Comparison of ENCODE assay signal across 8 mouse cellular contexts in the genomic region with DNA sequence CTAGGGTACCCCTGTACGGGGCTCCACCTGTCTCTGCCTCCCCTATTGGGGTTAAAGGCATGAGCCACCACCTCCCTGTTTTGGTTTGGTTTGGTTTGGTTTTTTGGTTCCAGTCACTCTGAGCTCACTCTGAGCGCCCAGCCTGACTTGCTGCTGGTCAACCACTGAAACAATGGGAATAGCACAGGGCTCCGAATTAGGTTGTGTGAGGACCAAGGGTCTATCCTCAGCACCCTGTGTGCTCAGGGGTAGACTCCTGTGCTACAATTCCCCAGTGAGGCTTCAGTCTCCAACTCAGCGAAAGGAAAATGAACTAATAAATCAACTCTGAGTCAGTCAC. TPM values are rescaled to one million over a fixed set of nuclear protein-coding genes. Genes with fewer than 3 reads are reported as not detected.
A peak's percentile ranks its signal among the peaks of the same experiment; 100 is the strongest.
DNase-seq lines count a peak whose midpoint lies in the region; ATAC-seq and TF ChIP-seq lines count a peak whose summit lies in the region.

No protein-coding gene starts in this region.

- H3K9me3 ChIP-seq in liver, embryonic 15.5 days (replicated peaks): no peaks in the 10 kb centered on the region

- intact Hi-C loops in gastrocnemius, postnatal 14 days (cut with DNase I; ENCODE audit: low total_unique reads): no loop called here

- 28% methylated on average over 4 of the region's 4 CpGs for WGBS in cerebellum, adult 2 months
- WGBS in liver, embryonic 15.5 days (ENCODE audit: insufficient replicate concordance): 21% methylated on average over 4 of the region's 4 CpGs

- no peaks in the 10 kb centered on the region for H3K27me3 ChIP-seq in cerebellum, adult 2 months (ENCODE audit: control insufficient read depth, insufficient read depth, low read length)
- no peaks in the 10 kb centered on the region for H3K27me3 ChIP-seq in testis, adult 2 months (ENCODE audit: control insufficient read depth, insufficient read depth, low read length)
- no peaks in the 10 kb centered on the region for H3K27me3 ChIP-seq in liver, embryonic 15.5 days

- TF ChIP-seq POLR2A in cerebellum, adult 2 months (IDR thresholded peaks at IDR 0.05; ENCODE audit: borderline replicate concordance, insufficient read depth, low read length): no peak
- TF ChIP-seq POLR2A in testis, adult 2 months (IDR thresholded peaks at IDR 0.05; ENCODE audit: control insufficient read depth, low read depth, low read length): no peak

- peak; percentile 9; the same call in 1 of the 2 replicates for TF ChIP-seq CTCF in cerebellum, adult 2 months (IDR thresholded peaks at IDR 0.05; ENCODE audit: borderline replicate concordance, insufficient read depth, low read depth, low read length)
- no peak for TF ChIP-seq CTCF in testis, adult 2 months (IDR thresholded peaks at IDR 0.05; ENCODE audit: control insufficient read depth, insufficient read depth, insufficient replicate concordance, low read depth, low read length)

- peak overlapping the region; percentile 69 for H3K4me2 ChIP-seq in liver, embryonic 15.5 days

- DNase-seq in cerebellum, adult 2 months: no peak
- DNase-seq in cerebellum, postnatal 4 days (ENCODE audit: low spot score in 2 of 2): no peak
- DNase-seq in testis, postnatal 14 days (ENCODE audit: low spot score): no peak
- DNase-seq in B cell, adult 2 months: no peak
- no peak for DNase-seq in urinary bladder, adult 18-20 months (ENCODE audit: low spot score in 2 of 2)
- no peak for DNase-seq in gastrocnemius, postnatal 14 days

- no peak overlapping the region for H3K9ac ChIP-seq in liver, embryonic 15.5 days

- peak; percentile 28; the same call in 1 of the 2 replicates for ATAC-seq in liver, embryonic 15.5 days (ENCODE audit: insufficient read depth)

- H3K4me3 ChIP-seq in cerebellum, adult 2 months (replicated peaks; ENCODE audit: insufficient read depth, low read depth, low read length): peak overlapping the region; percentile 87
- peak overlapping the region; percentile 91 for H3K4me3 ChIP-seq in testis, adult 2 months (ENCODE audit: control insufficient read depth, low read depth, low read length)
- H3K4me3 ChIP-seq in liver, embryonic 15.5 days (replicated peaks): peak overlapping the region; percentile 62

- no peaks in the 10 kb centered on the region for H3K4me1 ChIP-seq in cerebellum, adult 2 months (ENCODE audit: control insufficient read depth, insufficient read depth, low read length)
- H3K4me1 ChIP-seq in testis, adult 2 months (ENCODE audit: control insufficient read depth, insufficient read depth, low read length): peaks cover 19% of the 10 kb centered on the region
- peaks cover 10% of the 10 kb centered on the region for H3K4me1 ChIP-seq in liver, embryonic 15.5 days (replicated peaks)

- H3K36me3 ChIP-seq in testis, adult 2 months (ENCODE audit: control insufficient read depth, insufficient read depth, low read length): no peaks in the 10 kb centered on the region
- H3K36me3 ChIP-seq in liver, embryonic 15.5 days (replicated peaks): peaks cover 11% of the 10 kb centered on the region; the same call in 1 of the 2 replicates

- H3K27ac ChIP-seq in cerebellum, adult 2 months (ENCODE audit: insufficient read depth, low read length): peak overlapping the region; percentile 15
- 0 out of 2 replicates have a peak overlapping the region, but pooled peaks have one; percentile 1 for H3K27ac ChIP-seq in testis, adult 2 months (ENCODE audit: control insufficient read depth, insufficient read depth, low read depth, low read length)
- H3K27ac ChIP-seq in liver, embryonic 15.5 days (replicated peaks): no peak overlapping the region

RNA-seq across cellular contexts. Expression of gene Pvr, which starts 0.8 kb away (rescaled TPM):
- polyA plus RNA-seq in cerebellum, adult 2 months (2012; rRNA removed): 7.4 and 7.5 TPM in 2 replicates
- polyA plus RNA-seq in testis, adult 2 months (2012; rRNA removed): 5.5 and 6.1 TPM in 2 replicates
- 2.8 and 3.4 TPM in 2 replicates for polyA plus RNA-seq in liver, embryonic 15.5 days (2015; fragmentation: Nextera tagmentation; extraction: Ambion mirVana)
- 1 to 10 TPM; 8.0 to 9.4 TPM for total RNA-seq in gastrocnemius, postnatal 14 days (2021)

RNA-seq across cellular contexts. Expression of gene Igsf23, which starts 30.4 kb away (rescaled TPM):
- polyA plus RNA-seq in cerebellum, adult 2 months (2012; rRNA removed): not detected in 2 replicates
- 0.30 and 0.36 TPM in 2 replicates for polyA plus RNA-seq in testis, adult 2 months (2012; rRNA removed)
- polyA plus RNA-seq in liver, embryonic 15.5 days (2015; fragmentation: Nextera tagmentation; extraction: Ambion mirVana): 0.17 and 0.23 TPM in 2 replicates
- not detected for total RNA-seq in gastrocnemius, postnatal 14 days (2021)

RNA-seq across cellular contexts. Expression of gene Ceacam19, which starts 32.4 kb away (rescaled TPM):
- polyA plus RNA-seq in cerebellum, adult 2 months (2012; rRNA removed): not detected in 2 replicates
- not detected in 2 replicates for polyA plus RNA-seq in testis, adult 2 months (2012; rRNA removed)
- polyA plus RNA-seq in liver, embryonic 15.5 days (2015; fragmentation: Nextera tagmentation; extraction: Ambion mirVana): not detected in 2 replicates
- total RNA-seq in gastrocnemius, postnatal 14 days (2021): not detected

RNA-seq across cellular contexts. Expression of gene Ceacam20, which starts 45.1 kb away (rescaled TPM):
- not detected in 2 replicates for polyA plus RNA-seq in cerebellum, adult 2 months (2012; rRNA removed)
- 1.6 and 1.7 TPM in 2 replicates for polyA plus RNA-seq in testis, adult 2 months (2012; rRNA removed)
- not detected in 2 replicates for polyA plus RNA-seq in liver, embryonic 15.5 days (2015; fragmentation: Nextera tagmentation; extraction: Ambion mirVana)
- not detected for total RNA-seq in gastrocnemius, postnatal 14 days (2021)

RNA-seq across cellular contexts. Expression of gene Ceacam16, which starts 59.0 kb away (rescaled TPM):
- polyA plus RNA-seq in cerebellum, adult 2 months (2012; rRNA removed): 0.21 and 0.74 TPM in 2 replicates
- polyA plus RNA-seq in testis, adult 2 months (2012; rRNA removed): 0.32 and 0.37 TPM in 2 replicates
- not detected in 2 replicates for polyA plus RNA-seq in liver, embryonic 15.5 days (2015; fragmentation: Nextera tagmentation; extraction: Ambion mirVana)
- under 1 TPM in 1 of 2 experiments, not detected in 1; 0.12 TPM for total RNA-seq in gastrocnemius, postnatal 14 days (2021)
